Mouse (Mus musculus) ES-E14 (cell line): ENCODE measurements around the gene BC035044.

ENCODE experiments used
- CHD2 ChIP-seq: IDR thresholded peaks from 2 replicates; pipeline ENCODE4 v1.6.1; 2014; ENCODE audit warnings: mild to moderate bottlenecking, low read depth, low read length, inconsistent platforms
- HCFC1 ChIP-seq: IDR thresholded peaks from 2 replicates; pipeline ENCODE4 v1.6.1; 2012; ENCODE audit warnings: low read length, inconsistent platforms, borderline replicate concordance; ENCODE audit not compliant: insufficient read depth
- MAFK ChIP-seq: IDR thresholded peaks from 2 replicates; pipeline ENCODE4 v1.6.1; 2014; ENCODE audit warnings: mild to moderate bottlenecking, low read depth, low read length, inconsistent platforms; ENCODE audit not compliant: insufficient read depth
- ZC3H11A ChIP-seq: IDR thresholded peaks from 2 replicates; pipeline ENCODE4 v1.6.1; 2012; ENCODE audit warnings: low read depth, mild to moderate bottlenecking, inconsistent platforms, low read length, borderline replicate concordance
- ZNF384 ChIP-seq: IDR thresholded peaks from 2 replicates; pipeline ENCODE4 v1.6.1; 2012; ENCODE audit warnings: low read depth, low read length, inconsistent platforms

DNA sequence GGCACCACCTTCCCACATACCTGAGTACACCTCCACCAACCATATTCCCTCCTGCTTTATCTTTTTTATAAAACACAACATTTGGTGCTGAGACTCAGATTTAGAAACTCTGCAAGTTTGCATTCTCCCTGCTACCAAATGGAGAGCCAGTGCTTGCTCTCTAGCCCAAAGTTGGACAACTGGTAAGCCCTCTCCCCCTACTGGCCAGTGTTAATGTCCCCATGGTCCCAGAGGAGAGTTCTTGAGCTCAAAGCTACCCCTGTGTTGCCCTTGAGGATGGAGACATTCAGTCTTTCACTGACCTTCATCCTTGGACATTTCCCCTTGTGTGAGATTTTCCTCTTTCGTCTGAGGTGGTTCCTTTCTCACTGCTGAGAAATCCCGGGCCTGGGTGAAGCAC, 9.1 kb upstream of the BC035044 start:
- TF ChIP-seq ZC3H11A = no peak
- TF ChIP-seq HCFC1 = no peak
- no peak for TF ChIP-seq CHD2
- TF ChIP-seq ZNF384 = no peak
- no peak for TF ChIP-seq MAFK
